Mouse (Mus musculus): Measurements from ENCODE around the gene Naa50. TPM values are rescaled to one million over a fixed set of nuclear protein-coding genes. Genes with fewer than 3 reads are reported as not detected.

The Naa50 gene
- polyA plus RNA-seq, 1 experiment: 67.2 TPM

DNA sequence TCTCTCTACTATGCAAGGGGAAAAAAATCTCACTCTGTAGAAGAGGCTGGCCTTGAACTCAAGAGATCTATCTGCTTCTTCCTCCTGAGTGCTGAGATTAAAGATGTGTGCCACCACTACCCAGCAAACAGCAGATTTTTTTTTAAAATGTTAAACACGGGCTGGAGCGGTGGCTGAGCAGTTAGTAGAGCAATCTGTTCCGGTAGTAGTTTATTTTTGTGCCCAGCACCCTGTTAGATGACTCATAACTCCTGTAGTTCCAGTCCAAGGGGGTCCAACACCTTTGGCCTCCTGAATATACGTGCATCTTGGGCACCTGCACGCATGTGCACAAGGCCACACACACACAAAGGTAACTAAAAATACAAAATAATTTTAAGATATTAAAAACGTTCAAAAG lies 17.1 kb upstream of the Naa50 start:
- Histone ChIP-seq H3K4me3 (ENCODE audit: insufficient read depth, low read length) (peak overlapping the region; percentile 30; the same call in 1 of the 2 replicates), H3K4me1 (ENCODE audit: control insufficient read depth, insufficient read depth, low read length) (peaks cover 59% of the 10 kb centered on the region), H3K27ac (ENCODE audit: insufficient read depth, low read depth, low read length) (peak overlapping the region; percentile 99)
- TF ChIP-seq POLR2A (IDR thresholded peaks at IDR 0.05; ENCODE audit: borderline replicate concordance, low read depth, low read length) (no peak), CTCF (IDR thresholded peaks at IDR 0.05; ENCODE audit: low read depth, low read length) (no peak)

DNA sequence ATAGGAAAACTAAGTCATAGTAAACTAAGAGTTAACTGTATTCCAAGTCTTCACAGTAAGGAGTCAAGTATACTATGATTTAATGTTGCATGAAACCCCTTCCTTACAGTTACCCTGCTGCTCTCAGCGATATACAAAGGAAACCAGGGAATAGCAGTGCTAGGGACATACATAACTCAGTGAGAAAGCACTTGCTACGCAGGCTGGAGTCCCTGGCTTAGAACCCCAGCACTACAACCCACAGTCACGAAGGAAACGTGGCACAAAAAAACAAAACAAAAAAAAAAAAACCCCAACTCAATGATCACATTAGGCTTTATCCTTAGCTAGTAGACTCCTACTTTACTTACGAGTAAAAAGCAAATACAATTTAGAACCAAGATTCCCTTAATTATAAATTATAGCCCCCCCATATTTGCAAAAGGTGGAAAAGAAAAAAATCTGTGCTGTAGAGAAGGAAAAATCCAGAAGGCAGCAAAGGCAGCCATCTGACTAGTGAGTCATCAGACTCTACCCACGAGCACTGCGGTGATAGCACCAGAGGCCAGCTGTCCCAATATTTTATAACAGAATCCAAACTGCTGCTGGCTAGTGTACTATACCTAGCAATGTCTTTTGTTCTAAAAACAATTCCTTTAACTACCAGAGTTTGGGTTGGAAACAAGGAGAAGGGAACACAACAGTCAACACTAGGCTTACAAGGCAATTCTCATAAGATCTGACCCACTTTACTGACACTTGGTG lies 16.5 kb upstream of the Naa50 start:
- no peak for TF ChIP-seq CTCF (IDR thresholded peaks at IDR 0.05; ENCODE audit: low read depth, low read length)
- TF ChIP-seq POLR2A (IDR thresholded peaks at IDR 0.05; ENCODE audit: borderline replicate concordance, low read depth, low read length): no peak
- H3K4me1 ChIP-seq (ENCODE audit: control insufficient read depth, insufficient read depth, low read length): peaks cover 57% of the 10 kb centered on the region
- H3K4me3 ChIP-seq (ENCODE audit: insufficient read depth, low read length): peak overlapping the region; percentile 30
- peak overlapping the region; percentile 99 for H3K27ac ChIP-seq (ENCODE audit: insufficient read depth, low read depth, low read length)

DNA sequence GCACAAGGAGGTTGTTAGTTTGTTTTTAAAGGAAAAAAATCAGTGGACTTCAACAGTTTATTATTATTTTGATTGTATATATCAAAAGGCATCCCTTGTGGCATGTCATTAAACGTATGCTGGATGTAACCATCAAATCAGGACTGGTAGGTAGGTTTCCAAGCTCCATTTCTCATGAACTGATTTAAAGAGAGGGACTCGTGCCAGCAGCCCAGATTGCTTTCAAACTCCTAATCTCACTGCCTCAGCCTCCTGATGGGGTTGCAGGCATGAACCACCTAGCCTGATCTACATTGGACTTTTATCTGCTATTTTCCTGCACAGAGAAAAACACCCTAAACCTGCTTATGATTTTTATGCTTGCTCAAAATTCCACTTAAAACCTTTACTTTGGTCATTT lies 15.8 kb upstream of the Naa50 start:
- Histone ChIP-seq H3K4me3 (ENCODE audit: insufficient read depth, low read length) (no peak overlapping the region), H3K4me1 (ENCODE audit: control insufficient read depth, insufficient read depth, low read length) (peaks cover 54% of the 10 kb centered on the region), H3K27ac (ENCODE audit: insufficient read depth, low read depth, low read length) (peak overlapping the region; percentile 99)
- TF ChIP-seq POLR2A (IDR thresholded peaks at IDR 0.05; ENCODE audit: borderline replicate concordance, low read depth, low read length): no peak
- no peak for TF ChIP-seq CTCF (IDR thresholded peaks at IDR 0.05; ENCODE audit: low read depth, low read length)

DNA sequence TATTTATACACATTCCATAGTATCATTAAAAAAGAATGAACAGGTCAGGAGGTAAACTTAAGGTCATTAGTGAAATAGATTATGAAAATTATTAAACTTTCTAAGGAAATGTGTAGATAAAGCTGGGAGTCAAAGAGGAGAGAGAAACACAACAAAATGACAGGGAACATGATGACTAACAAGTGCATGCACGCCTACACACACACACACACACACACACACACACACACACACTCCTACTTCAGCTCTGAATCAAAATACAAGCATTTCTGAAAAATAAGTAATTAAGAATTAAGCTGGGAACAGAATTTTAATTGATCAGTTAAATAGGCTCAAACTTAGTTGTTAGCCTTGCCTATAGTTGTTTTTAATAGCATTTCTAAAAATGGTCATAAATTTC lies 14.9 kb upstream of the Naa50 start:
- Histone ChIP-seq H3K4me3 (ENCODE audit: insufficient read depth, low read length) (no peak overlapping the region), H3K4me1 (ENCODE audit: control insufficient read depth, insufficient read depth, low read length) (peaks cover 48% of the 10 kb centered on the region), H3K27ac (ENCODE audit: insufficient read depth, low read depth, low read length) (peak overlapping the region; percentile 99)
- TF ChIP-seq CTCF (IDR thresholded peaks at IDR 0.05; ENCODE audit: low read depth, low read length) (no peak), POLR2A (IDR thresholded peaks at IDR 0.05; ENCODE audit: borderline replicate concordance, low read depth, low read length) (no peak)

DNA sequence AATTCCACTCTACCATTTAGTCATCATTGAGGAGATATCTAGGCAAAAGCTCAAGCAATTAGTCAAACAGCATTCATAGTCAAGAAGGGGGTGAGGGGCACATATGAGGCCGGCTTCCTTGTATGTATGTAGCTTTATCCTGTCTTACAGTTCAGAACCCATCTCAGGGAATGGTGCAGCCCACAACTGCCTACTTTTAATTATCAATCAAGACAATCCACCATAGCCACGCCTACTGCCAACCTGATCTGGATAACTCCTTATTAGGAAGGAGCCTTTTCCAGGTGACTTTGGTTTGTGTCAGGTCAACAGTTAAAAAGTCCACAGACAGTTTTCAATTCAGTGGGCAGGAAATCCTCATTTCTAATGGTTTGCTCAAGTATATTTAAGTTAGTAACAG lies 14.2 kb upstream of the Naa50 start:
- no peak for TF ChIP-seq POLR2A (IDR thresholded peaks at IDR 0.05; ENCODE audit: borderline replicate concordance, low read depth, low read length)
- no peak for TF ChIP-seq CTCF (IDR thresholded peaks at IDR 0.05; ENCODE audit: low read depth, low read length)
- H3K4me1 ChIP-seq (ENCODE audit: control insufficient read depth, insufficient read depth, low read length): peaks cover 48% of the 10 kb centered on the region

DNA sequence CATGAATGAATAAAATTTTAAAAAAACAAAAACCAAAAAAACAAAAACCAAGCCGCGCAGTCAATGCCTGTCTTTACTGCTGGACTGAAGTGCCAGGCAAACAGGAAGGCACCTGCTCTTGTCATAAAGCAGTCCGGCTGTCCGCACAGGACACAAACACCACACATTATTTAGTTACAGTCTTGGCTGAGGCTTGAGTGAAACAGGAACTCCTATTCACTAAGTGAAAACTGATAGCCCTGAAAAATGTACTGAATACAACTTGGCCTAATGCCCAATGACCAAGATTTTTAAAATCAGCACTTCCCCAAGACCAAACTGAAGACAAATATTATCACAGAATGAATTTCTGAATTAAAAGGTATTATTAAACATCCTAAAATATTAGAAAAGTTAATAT lies 13.2 kb upstream of the Naa50 start:
- peaks cover 46% of the 10 kb centered on the region for H3K4me1 ChIP-seq (ENCODE audit: control insufficient read depth, insufficient read depth, low read length)
- peak overlapping the region; percentile 24; the same call in 1 of the 2 replicates for H3K4me3 ChIP-seq (ENCODE audit: insufficient read depth, low read length)
- peak overlapping the region; percentile 84 for H3K27ac ChIP-seq (ENCODE audit: insufficient read depth, low read depth, low read length)
- TF ChIP-seq CTCF (IDR thresholded peaks at IDR 0.05; ENCODE audit: low read depth, low read length): no peak
- no peak for TF ChIP-seq POLR2A (IDR thresholded peaks at IDR 0.05; ENCODE audit: borderline replicate concordance, low read depth, low read length)

More for the DNA sequence above, 14.2 kb upstream of the Naa50 start:
- Histone ChIP-seq H3K4me3 (ENCODE audit: insufficient read depth, low read length) (no peak overlapping the region), H3K27ac (ENCODE audit: insufficient read depth, low read depth, low read length) (peak overlapping the region; percentile 84)

DNA sequence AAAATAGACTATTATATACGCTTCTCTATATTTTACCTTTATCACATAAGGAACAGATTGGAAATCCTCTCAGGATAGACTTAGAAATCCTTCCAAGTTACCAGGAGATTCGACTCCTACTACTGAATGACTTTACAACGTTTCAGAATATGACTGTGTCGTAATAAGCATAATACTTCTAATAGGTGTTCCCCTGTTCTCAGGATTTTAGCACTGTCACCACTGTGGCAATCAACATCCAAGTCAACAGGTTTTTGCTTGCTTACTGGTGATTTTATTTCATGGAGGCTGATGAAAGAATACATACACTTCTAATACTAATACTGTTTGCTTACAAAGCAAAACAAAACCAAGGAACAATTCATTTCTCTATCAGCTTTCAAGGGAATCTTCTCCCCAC lies 7.3 kb upstream of the Naa50 start:
- no peak overlapping the region for H3K4me3 ChIP-seq (ENCODE audit: insufficient read depth, low read length)
- H3K4me1 ChIP-seq (ENCODE audit: control insufficient read depth, insufficient read depth, low read length): peaks cover 28% of the 10 kb centered on the region
- TF ChIP-seq POLR2A (IDR thresholded peaks at IDR 0.05; ENCODE audit: borderline replicate concordance, low read depth, low read length) (no peak), CTCF (IDR thresholded peaks at IDR 0.05; ENCODE audit: low read depth, low read length) (no peak)
- no peak overlapping the region for H3K27ac ChIP-seq (ENCODE audit: insufficient read depth, low read depth, low read length)

DNA sequence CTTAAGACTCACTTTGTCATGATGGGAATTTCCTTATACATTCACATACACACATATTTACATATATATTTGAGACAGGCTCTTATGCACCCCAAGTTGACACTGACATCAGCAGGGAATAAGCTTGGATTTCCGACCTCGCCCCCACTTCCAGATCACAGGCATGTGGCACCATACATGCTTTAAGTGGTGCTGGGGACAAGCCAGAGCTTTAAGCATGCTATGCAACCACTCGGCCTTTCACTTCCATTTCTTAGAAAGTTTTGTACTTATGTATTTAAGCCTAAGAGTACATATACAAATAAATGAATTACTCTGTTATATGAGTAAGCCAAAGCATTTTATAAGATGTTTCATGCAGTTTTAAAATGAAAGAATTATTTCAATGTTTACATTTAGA lies 6.4 kb upstream of the Naa50 start:
- H3K4me3 ChIP-seq (ENCODE audit: insufficient read depth, low read length): no peak overlapping the region
- no peak overlapping the region for H3K27ac ChIP-seq (ENCODE audit: insufficient read depth, low read depth, low read length)
- TF ChIP-seq POLR2A (IDR thresholded peaks at IDR 0.05; ENCODE audit: borderline replicate concordance, low read depth, low read length) (no peak), CTCF (IDR thresholded peaks at IDR 0.05; ENCODE audit: low read depth, low read length) (no peak)
- peaks cover 24% of the 10 kb centered on the region for H3K4me1 ChIP-seq (ENCODE audit: control insufficient read depth, insufficient read depth, low read length)

DNA sequence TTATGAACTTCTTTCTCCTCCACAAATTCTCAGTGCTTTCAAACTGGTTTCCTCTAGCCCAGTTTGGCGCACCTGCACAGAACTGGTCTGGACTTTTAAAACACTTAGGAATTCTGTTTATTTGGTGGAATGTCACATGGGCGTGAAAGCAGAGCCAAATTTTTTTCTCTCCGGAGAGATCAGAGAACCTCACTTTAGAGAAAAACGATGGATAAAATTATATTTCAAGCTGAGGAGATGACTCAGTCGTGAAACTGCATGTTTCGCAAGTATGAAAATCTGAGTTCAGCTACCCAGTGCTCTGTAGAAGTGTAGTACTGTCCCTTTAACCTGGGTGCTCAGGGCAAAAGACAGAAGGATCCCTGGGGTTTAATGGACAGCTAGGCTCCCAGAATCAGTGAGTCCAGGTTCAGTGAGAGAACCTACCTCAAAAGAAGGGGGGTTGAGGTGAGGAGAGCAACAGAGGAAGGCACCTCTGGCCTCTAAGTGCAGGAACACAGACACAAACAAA lies 3.1 kb upstream of the Naa50 start:
- TF ChIP-seq POLR2A (IDR thresholded peaks at IDR 0.05; ENCODE audit: borderline replicate concordance, low read depth, low read length) (no peak), CTCF (IDR thresholded peaks at IDR 0.05; ENCODE audit: low read depth, low read length) (no peak)
- Histone ChIP-seq H3K4me3 (ENCODE audit: insufficient read depth, low read length) (peak overlapping the region; percentile 89), H3K4me1 (ENCODE audit: control insufficient read depth, insufficient read depth, low read length) (peaks cover 15% of the 10 kb centered on the region), H3K27ac (ENCODE audit: insufficient read depth, low read depth, low read length) (peak overlapping the region; percentile 100)

DNA sequence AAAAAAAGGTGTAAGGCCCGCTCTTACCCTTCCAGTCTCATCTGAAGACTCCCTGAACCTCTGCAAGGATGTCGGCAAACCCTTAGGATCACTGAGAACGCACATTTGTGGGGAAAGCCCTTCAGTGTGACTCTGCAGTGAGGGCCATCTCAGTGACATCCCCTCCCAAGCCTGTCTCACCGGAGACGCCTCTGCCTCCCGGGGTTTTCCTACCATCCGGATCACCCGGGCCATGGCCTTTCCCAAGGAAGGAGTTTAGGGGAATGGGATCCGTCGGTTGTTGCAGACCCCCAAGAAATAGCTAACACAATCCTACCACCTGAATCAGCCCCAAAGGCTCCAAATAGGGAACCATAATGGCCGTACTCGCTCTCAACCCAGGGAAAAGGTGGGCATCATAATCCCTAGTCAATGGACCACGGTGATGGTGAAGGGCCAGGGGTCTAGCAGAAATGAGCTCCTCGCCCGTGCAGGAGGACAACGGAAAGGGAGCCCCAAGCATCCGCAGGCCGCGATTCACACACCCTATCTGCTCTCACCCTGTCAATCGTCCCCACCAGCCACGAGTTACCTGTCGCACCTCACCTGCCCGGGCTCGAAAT lies 1.2 kb upstream of the Naa50 start:
- Histone ChIP-seq H3K4me1 (ENCODE audit: control insufficient read depth, insufficient read depth, low read length) (peaks cover 9% of the 10 kb centered on the region), H3K4me3 (ENCODE audit: insufficient read depth, low read length) (peak overlapping the region; percentile 89), H3K27ac (ENCODE audit: insufficient read depth, low read depth, low read length) (peak overlapping the region; percentile 100)
- TF ChIP-seq CTCF (IDR thresholded peaks at IDR 0.05; ENCODE audit: low read depth, low read length): peak; percentile 12; the same call in 1 of the 2 replicates
- TF ChIP-seq POLR2A (IDR thresholded peaks at IDR 0.05; ENCODE audit: borderline replicate concordance, low read depth, low read length): no peak
